Comparison of ENCODE assay signal across 7 mouse cellular contexts in genomic region chr2:35282214-35282613, GRCm38 (mm10). TPM values are rescaled to one million over a fixed set of nuclear protein-coding genes. Genes with fewer than 3 reads are reported as not detected.
DNase-seq lines count a peak whose midpoint lies in the region; ATAC-seq lines count a peak whose summit lies in the region.

No protein-coding gene starts in this region.

- intact Hi-C loops in left cerebral cortex, postnatal 14 days (cut with DNase I), result no loop called here

- H3K27me3 ChIP-seq in embryonic facial prominence, embryonic 14.5 days (replicated peaks; ENCODE audit: control insufficient read depth, insufficient read depth, low read length), result 0 out of 2 replicates have a peak, but pooled peaks cover 4% of the 10 kb centered on the region
- H3K27me3 ChIP-seq in heart, embryonic 14.5 days (ENCODE audit: control insufficient read depth, insufficient read depth, low read length), result no peaks in the 10 kb centered on the region
- H3K27me3 ChIP-seq in megakaryocyte, embryonic 14.5 days (replicated peaks), result peaks cover 24% of the 10 kb centered on the region

- H3K27ac ChIP-seq in embryonic facial prominence, embryonic 14.5 days (replicated peaks; ENCODE audit: low read depth, low read length), result no peak overlapping the region
- H3K27ac ChIP-seq in heart, embryonic 14.5 days (replicated peaks in 1 of 2; ENCODE audit: control insufficient read depth in 1 of 2, insufficient read depth in 1 of 2, low read depth in 2 of 2, low read length in 2 of 2), result no peak overlapping the region

- H3K4me1 ChIP-seq in embryonic facial prominence, embryonic 14.5 days (ENCODE audit: control insufficient read depth, insufficient read depth, low read length), result peaks cover 20% of the 10 kb centered on the region
- peaks cover 17 to 21% of the 10 kb centered on the region in 2 experiments for H3K4me1 ChIP-seq in heart, embryonic 14.5 days (ENCODE audit: control insufficient read depth in 2 of 2, insufficient read depth in 2 of 2, low read length in 2 of 2)
- peaks cover 70% of the 10 kb centered on the region for H3K4me1 ChIP-seq in megakaryocyte, embryonic 14.5 days

- peaks cover 26% of the 10 kb centered on the region for H3K36me3 ChIP-seq in embryonic facial prominence, embryonic 14.5 days (ENCODE audit: control insufficient read depth, insufficient read depth, low read length)
- peaks cover 35% of the 10 kb centered on the region for H3K36me3 ChIP-seq in heart, embryonic 14.5 days (ENCODE audit: control insufficient read depth, insufficient read depth, low read length)
- peaks cover 90% of the 10 kb centered on the region for H3K36me3 ChIP-seq in megakaryocyte, embryonic 14.5 days (replicated peaks; ENCODE audit: low read length)

- WGBS in embryonic facial prominence, embryonic 14.5 days, result 2% methylated on average over 25 of the region's 32 CpGs
- WGBS in heart, embryonic 14.5 days, result 7% methylated on average over 32 of the region's 32 CpGs

- ATAC-seq in embryonic facial prominence, embryonic 14.5 days (ENCODE audit: low read depth), result peak; percentile 66
- ATAC-seq in heart, embryonic 14.5 days (ENCODE audit: insufficient number of reproducible peaks, insufficient read depth, low FRiP score, low read depth), result no peak

- no peaks in the 10 kb centered on the region for H3K9me3 ChIP-seq in embryonic facial prominence, embryonic 14.5 days (ENCODE audit: control insufficient read depth, low read length)
- H3K9me3 ChIP-seq in heart, embryonic 14.5 days (ENCODE audit: control insufficient read depth, low read length), result no peaks in the 10 kb centered on the region
- no peaks in the 10 kb centered on the region for H3K9me3 ChIP-seq in megakaryocyte, embryonic 14.5 days

- peak overlapping the region; percentile 61 for H3K9ac ChIP-seq in embryonic facial prominence, embryonic 14.5 days (ENCODE audit: low read depth, low read length)
- H3K9ac ChIP-seq in heart, embryonic 14.5 days (ENCODE audit: low read length), result peak overlapping the region; percentile 54

- H3K4me2 ChIP-seq in embryonic facial prominence, embryonic 14.5 days (ENCODE audit: low read depth, low read length), result peak overlapping the region; percentile 70
- peak overlapping the region; percentile 71 for H3K4me2 ChIP-seq in heart, embryonic 14.5 days (ENCODE audit: low read length)

- H3K4me3 ChIP-seq in embryonic facial prominence, embryonic 14.5 days (ENCODE audit: low read depth, low read length), result peak overlapping the region; percentile 43
- H3K4me3 ChIP-seq in heart, embryonic 14.5 days (ENCODE audit: control insufficient read depth in 1 of 2, insufficient read depth in 1 of 2, low read depth in 1 of 2, low read length in 2 of 2), result peak overlapping the region; percentile 34 to 36
- peak overlapping the region; percentile 91 for H3K4me3 ChIP-seq in megakaryocyte, embryonic 14.5 days (replicated peaks)

- peak; percentile 20 to 49 for DNase-seq in adrenal gland, postnatal 36 days
- peak; percentile 42 for DNase-seq in embryonic facial prominence, embryonic 14.5 days (ENCODE audit: low spot score)
- DNase-seq in kidney, postnatal 4 days, result peak; percentile 59 to 75
- peak; percentile 34 for DNase-seq in thymus, postnatal 25 days
- DNase-seq in left cerebral cortex, postnatal 14 days (ENCODE audit: low spot score in 2 of 2), result no peak

RNA-seq across cellular contexts. Expression of gene Gsn, which starts 26.0 kb away (rescaled TPM):
- 100 to 1,000 TPM; 405 to 505 TPM for total RNA-seq in adrenal gland, postnatal 36 days (2021)
- 359 and 397 TPM in 2 replicates for polyA plus RNA-seq in embryonic facial prominence, embryonic 14.5 days (2014; fragmentation: Nextera tagmentation; extraction: Ambion mirVana)
- 328 and 342 TPM in 2 replicates for polyA plus RNA-seq in heart, embryonic 14.5 days (2014; fragmentation: Nextera tagmentation; extraction: Ambion mirVana)
- polyA plus RNA-seq in megakaryocyte, embryonic 14.5 days (2012; ENCODE audit: insufficient read depth, low replicate concordance), result 240 and 422 TPM in 2 replicates
- 10 to 100 TPM; 49.4 to 81.5 TPM for total RNA-seq in left cerebral cortex, postnatal 14 days (2021)

RNA-seq across cellular contexts. Expression of gene Stom, which starts 54.6 kb away (rescaled TPM):
- 10 to 100 TPM; 38.9 to 53.7 TPM for total RNA-seq in adrenal gland, postnatal 36 days (2021)
- 30.2 and 33.2 TPM in 2 replicates for polyA plus RNA-seq in embryonic facial prominence, embryonic 14.5 days (2014; fragmentation: Nextera tagmentation; extraction: Ambion mirVana)
- 40.3 and 46.7 TPM in 2 replicates for polyA plus RNA-seq in heart, embryonic 14.5 days (2014; fragmentation: Nextera tagmentation; extraction: Ambion mirVana)
- 26.2 and 42.0 TPM in 2 replicates for polyA plus RNA-seq in megakaryocyte, embryonic 14.5 days (2012; ENCODE audit: insufficient read depth, low replicate concordance)
- total RNA-seq in left cerebral cortex, postnatal 14 days (2021), result 10 to 100 TPM in 1 of 2 experiments, 1 to 10 TPM in 1; 8.0 to 10.1 TPM

Comparison
In these comparisons a context has a peak if more than half of its experiments do, and no peak if none do; other contexts are left out.
1. DNase-seq: peak in adrenal gland, postnatal 36 days (2 of 2), embryonic facial prominence, embryonic 14.5 days (single experiment), kidney, postnatal 4 days (2 of 2) and thymus, postnatal 25 days (single experiment); none in left cerebral cortex, postnatal 14 days (0 of 2).
2. H3K4me3 ChIP-seq: peak in every context shown above with its lines; median percentile 91 in megakaryocyte, embryonic 14.5 days; 43 in embryonic facial prominence, embryonic 14.5 days; 35 in heart, embryonic 14.5 days.